In the genomic region with DNA sequence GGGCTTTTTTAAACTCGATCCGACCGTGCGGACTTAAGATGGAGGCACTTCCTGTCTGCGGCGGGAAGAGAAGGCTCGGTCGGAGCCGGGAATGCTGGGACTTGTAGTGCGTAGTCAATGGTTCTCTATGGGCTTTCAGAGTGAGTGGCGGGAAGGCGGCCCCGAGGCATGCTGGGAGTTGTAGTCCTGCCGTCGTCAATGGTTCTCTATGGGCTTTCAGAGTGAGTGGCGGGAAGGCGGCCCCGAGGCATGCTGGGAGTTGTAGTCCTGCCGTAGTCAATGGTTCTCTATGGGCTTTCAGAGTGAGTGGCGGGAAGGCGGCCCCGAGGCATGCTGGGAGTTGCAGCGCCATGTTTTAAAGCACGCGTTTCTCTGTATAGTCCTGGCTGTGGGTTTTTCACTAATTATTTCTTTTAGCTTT, we compare ENCODE assay signal across 8 mouse cellular contexts. TPM values are rescaled to one million over a fixed set of nuclear protein-coding genes. Genes with fewer than 3 reads are reported as not detected.
DNase-seq lines count a peak whose midpoint lies in the region; ATAC-seq and TF ChIP-seq lines count a peak whose summit lies in the region.
"Not testable (repeated sequence)": the region's sequence is repeated elsewhere in the genome, so short reads cannot be mapped to it uniquely, and the experiment has no call there.

No protein-coding gene starts in this region.

- H3K36me3 ChIP-seq in E14TG2a.4 (ENCODE audit: insufficient read depth, low read length) = peaks cover 17% of the 10 kb centered on the region
- peaks cover 10% of the 10 kb centered on the region for H3K36me3 ChIP-seq in forebrain, embryonic 11.5 days (ENCODE audit: control insufficient read depth, insufficient read depth, low read length)
- not testable (repeated sequence) for H3K36me3 ChIP-seq in heart, embryonic 16.5 days (ENCODE audit: control insufficient read depth, insufficient read depth); stomach, embryonic 15.5 days
- peaks cover 21% of the 10 kb centered on the region for H3K36me3 ChIP-seq in liver, embryonic 13.5 days

- 65% methylated on average over 25 of the region's 25 CpGs for WGBS in forebrain, embryonic 11.5 days
- 52% methylated on average over 25 of the region's 25 CpGs for WGBS in heart, embryonic 16.5 days
- WGBS in liver, embryonic 13.5 days (ENCODE audit: insufficient replicate concordance) = 53% methylated on average over 25 of the region's 25 CpGs
- WGBS in stomach, embryonic 15.5 days = 58% methylated on average over 25 of the region's 25 CpGs

- DNase-seq in c-Kit-positive CD71-positive TER-119-positive erythroid progenitor cells, embryonic 14.5 days (ENCODE audit: low spot score) = peak; percentile 100
- DNase-seq in forebrain, embryonic 11.5 days (ENCODE audit: low spot score) = peak; percentile 99
- peak; percentile 100 for DNase-seq in kidney, postnatal 25 days
- peak; percentile 95 for DNase-seq in liver, embryonic 13.5 days
- DNase-seq in natural killer cell, adult 2 months (ENCODE audit: low spot score in 2 of 2) = peak; percentile 100

- H3K4me3 ChIP-seq in E14TG2a.4 (replicated peaks; ENCODE audit: low read length) = peak overlapping the region; percentile 97
- H3K4me3 ChIP-seq in forebrain, embryonic 11.5 days (ENCODE audit: low read depth, low read length) = peak overlapping the region; percentile 53
- peak overlapping the region; percentile 52 for H3K4me3 ChIP-seq in heart, embryonic 16.5 days (ENCODE audit: low read length)
- H3K4me3 ChIP-seq in liver, embryonic 13.5 days (replicated peaks) = peak overlapping the region; percentile 66
- H3K4me3 ChIP-seq in stomach, embryonic 15.5 days (replicated peaks) = peak overlapping the region; percentile 53

- peak overlapping the region; percentile 77 for H3K9ac ChIP-seq in forebrain, embryonic 11.5 days (ENCODE audit: low read length)
- peak overlapping the region; percentile 71 for H3K9ac ChIP-seq in heart, embryonic 16.5 days (ENCODE audit: low read length)
- peak overlapping the region; percentile 73 for H3K9ac ChIP-seq in liver, embryonic 13.5 days
- H3K9ac ChIP-seq in stomach, embryonic 15.5 days = peak overlapping the region; percentile 54

- H3K27me3 ChIP-seq in E14TG2a.4 (ENCODE audit: insufficient read depth, low read length); forebrain, embryonic 11.5 days (ENCODE audit: control insufficient read depth, insufficient read depth, low read length); heart, embryonic 16.5 days (ENCODE audit: control insufficient read depth, insufficient read depth, low read length); stomach, embryonic 15.5 days (replicated peaks): not testable (repeated sequence)
- peaks cover 10% of the 10 kb centered on the region; the same call in 1 of the 2 replicates for H3K27me3 ChIP-seq in liver, embryonic 13.5 days

- peaks cover 35% of the 10 kb centered on the region for H3K9me3 ChIP-seq in E14TG2a.4 (ENCODE audit: low read length)
- H3K9me3 ChIP-seq in forebrain, embryonic 11.5 days (ENCODE audit: control insufficient read depth, low read length) = peaks cover 26% of the 10 kb centered on the region
- peaks cover 33% of the 10 kb centered on the region for H3K9me3 ChIP-seq in heart, embryonic 16.5 days (replicated peaks; ENCODE audit: control insufficient read depth, low read length)
- H3K9me3 ChIP-seq in liver, embryonic 13.5 days (replicated peaks) = peaks cover 44% of the 10 kb centered on the region
- H3K9me3 ChIP-seq in stomach, embryonic 15.5 days = peaks cover 16% of the 10 kb centered on the region

- TF ChIP-seq CTCF in E14TG2a.4 (conservative IDR thresholded peaks at IDR 0.05; ENCODE audit: low read length) = not testable (repeated sequence)

- peaks cover 33% of the 10 kb centered on the region for H3K4me1 ChIP-seq in E14TG2a.4 (replicated peaks; ENCODE audit: low read depth, low read length)
- H3K4me1 ChIP-seq in forebrain, embryonic 11.5 days (replicated peaks; ENCODE audit: control insufficient read depth, insufficient read depth, low read length); heart, embryonic 16.5 days (ENCODE audit: control insufficient read depth, insufficient read depth, low read length); liver, embryonic 13.5 days (replicated peaks); stomach, embryonic 15.5 days: not testable (repeated sequence)

- peak; percentile 96 for ATAC-seq in forebrain, embryonic 11.5 days (replicated peaks; ENCODE audit: low FRiP score)
- ATAC-seq in heart, embryonic 16.5 days (replicated peaks; ENCODE audit: extremely low read depth, insufficient read depth, low FRiP score) = peak; percentile 96
- ATAC-seq in liver, embryonic 13.5 days (ENCODE audit: low read depth) = peak; percentile 95
- peak; percentile 97 for ATAC-seq in stomach, embryonic 15.5 days (ENCODE audit: insufficient read depth, low FRiP score, low read depth)

- peak overlapping the region; percentile 65 for H3K27ac ChIP-seq in forebrain, embryonic 11.5 days (ENCODE audit: low read depth, low read length)
- peak overlapping the region; percentile 73 for H3K27ac ChIP-seq in heart, embryonic 16.5 days (ENCODE audit: low read length)
- H3K27ac ChIP-seq in liver, embryonic 13.5 days = peak overlapping the region; percentile 80
- peak overlapping the region; percentile 67; the same call in 1 of the 2 replicates for H3K27ac ChIP-seq in stomach, embryonic 15.5 days

- H3K4me2 ChIP-seq in forebrain, embryonic 11.5 days (ENCODE audit: low read depth, low read length, severe bottlenecking); heart, embryonic 16.5 days (ENCODE audit: low read depth, low read length); liver, embryonic 13.5 days; stomach, embryonic 15.5 days: not testable (repeated sequence)

RNA-seq across cellular contexts. Expression of gene Gm21887, which starts 0.4 kb away (rescaled TPM):
- 321 and 384 TPM in 2 replicates for polyA plus RNA-seq in forebrain, embryonic 11.5 days (2014; fragmentation: Nextera tagmentation; extraction: Ambion mirVana)
- polyA plus RNA-seq in heart, embryonic 16.5 days (2015; fragmentation: Nextera tagmentation; extraction: Ambion mirVana) = 84.5 and 136 TPM in 2 replicates
- polyA plus RNA-seq in liver, embryonic 13.5 days (2015; fragmentation: Nextera tagmentation; extraction: Ambion mirVana) = 84.4 and 95.3 TPM in 2 replicates
- 273 and 307 TPM in 2 replicates for polyA plus RNA-seq in stomach, embryonic 15.5 days (2015; fragmentation: Nextera tagmentation; extraction: Ambion mirVana)

Comparison
In these comparisons a context has a peak if more than half of its experiments do, and no peak if none do; other contexts are left out.
1. Peak in every context shown above with its lines: DNase-seq, ATAC-seq, H3K4me3 ChIP-seq and H3K27ac ChIP-seq.